Mouse (Mus musculus): ENCODE measurements around the gene Cops3.
"Not testable (repeated sequence)": the region's sequence is repeated elsewhere in the genome, so short reads cannot be mapped to it uniquely, and the experiment has no call there.

Gene Cops3

DNA sequence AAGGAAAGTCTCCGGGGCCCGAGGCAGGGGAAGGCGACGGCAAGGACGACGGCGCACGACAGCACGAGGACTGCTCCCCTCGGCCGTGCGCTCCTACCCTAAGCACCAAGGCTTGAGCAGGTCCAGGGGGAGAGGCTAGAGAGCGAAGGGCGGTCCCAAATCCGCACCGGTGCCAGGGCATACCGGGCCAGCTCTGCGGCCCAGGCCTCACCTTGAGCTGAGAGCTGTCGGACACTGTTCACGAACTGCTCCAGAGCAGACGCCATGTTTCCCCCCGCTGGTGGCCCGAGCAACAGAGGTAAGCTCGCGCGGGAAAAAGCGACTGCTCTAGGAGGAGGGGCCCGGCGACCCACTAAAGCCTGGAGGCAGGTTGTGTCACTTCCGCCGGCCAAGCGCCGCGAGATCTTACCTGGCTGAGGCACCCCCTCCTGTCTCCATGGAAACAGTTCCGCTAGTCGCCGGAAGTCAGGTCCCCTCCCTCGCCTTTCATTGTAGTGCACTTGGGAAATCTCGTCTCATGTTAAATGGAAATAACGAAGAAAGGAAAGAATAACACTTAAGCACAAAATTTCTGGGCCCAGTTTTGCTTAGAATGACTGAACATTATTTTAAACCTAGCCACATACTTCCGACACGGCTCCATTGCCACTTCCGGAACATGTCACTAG lies at the start of gene Cops3:
Cops3 (minus strand) TSS at position 380 of the 668 bp plus-strand sequence.
- peak; percentile 93 to 96 for DNase-seq

DNA sequence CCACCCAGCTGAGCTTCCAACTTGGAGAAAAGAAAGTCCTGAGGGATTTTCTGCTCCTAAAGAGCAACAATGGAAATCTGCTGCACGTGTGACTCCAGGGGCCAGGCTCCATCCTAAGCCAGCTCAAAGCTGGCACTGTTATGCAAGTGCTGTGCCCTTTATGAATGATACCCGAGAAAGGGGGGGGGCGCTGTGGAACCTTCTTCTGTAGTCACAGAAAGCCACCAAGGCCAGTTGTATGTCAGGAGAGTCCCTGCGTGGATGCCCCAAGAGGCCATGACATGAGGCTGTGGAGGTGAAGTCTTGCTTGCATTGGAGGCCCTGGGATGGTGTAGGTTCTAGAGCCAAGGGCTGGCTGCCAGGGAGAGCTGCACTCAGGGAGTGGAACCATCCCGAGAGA lies 48.5 kb upstream of the Cops3 start:
- DNase-seq, result no peak

DNA sequence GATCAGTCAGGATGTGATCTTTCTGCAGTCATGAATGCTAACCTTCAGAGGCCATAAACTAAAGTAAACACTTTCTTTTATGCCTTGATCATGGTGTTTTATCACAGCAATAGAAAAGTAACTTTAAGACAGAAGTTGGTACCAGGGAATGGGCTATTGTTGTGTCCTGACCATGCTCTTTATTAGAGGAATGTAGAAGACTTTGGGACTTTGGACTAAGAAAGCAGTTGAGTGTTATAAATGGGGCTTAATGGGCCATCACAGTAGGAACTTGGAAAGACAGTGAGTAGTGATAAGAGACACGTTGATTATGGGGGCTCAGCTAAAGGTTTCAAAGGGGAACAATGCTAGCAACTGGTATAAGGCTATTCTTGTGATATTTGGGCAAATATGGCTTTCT lies 47.3 kb upstream of the Cops3 start:
- no peak for DNase-seq

DNA sequence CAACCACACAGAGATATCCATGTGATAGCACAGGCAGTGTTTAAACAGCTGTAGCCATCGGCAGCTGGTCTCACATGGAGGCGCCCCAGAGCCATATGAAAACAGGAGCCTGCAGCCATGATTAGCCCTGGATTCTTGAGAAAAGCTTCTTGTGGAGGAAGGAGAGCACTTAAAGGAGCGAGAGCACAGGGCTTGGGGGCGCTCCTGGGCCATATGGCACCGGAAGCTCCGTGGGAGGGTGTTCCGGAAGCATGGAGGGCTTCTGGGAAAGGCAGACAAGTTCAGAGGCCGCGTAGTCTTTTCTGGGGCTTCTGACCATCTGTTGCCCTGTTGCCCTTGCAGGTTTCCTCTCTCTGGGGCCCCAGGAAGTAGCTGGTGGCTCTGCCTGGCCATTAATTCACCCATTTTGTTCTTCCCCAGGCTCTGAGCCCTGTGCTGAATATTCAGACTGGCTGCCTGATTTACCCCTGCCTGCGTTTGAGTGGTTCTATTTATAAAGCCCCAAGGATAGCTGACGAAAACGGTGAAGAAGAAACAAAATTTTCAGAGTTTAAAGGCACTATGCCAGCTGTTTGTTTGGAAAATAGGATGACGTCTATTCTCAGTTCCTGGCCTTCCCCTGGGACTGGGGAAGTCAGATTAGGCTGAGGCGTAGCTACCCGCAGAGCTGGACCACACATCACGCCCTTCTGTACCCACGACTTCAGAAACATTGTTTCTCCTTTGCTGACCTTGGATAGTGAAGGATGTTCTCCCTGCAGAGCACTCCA lies 45.8 kb upstream of the Cops3 start:
- no peak for DNase-seq

DNA sequence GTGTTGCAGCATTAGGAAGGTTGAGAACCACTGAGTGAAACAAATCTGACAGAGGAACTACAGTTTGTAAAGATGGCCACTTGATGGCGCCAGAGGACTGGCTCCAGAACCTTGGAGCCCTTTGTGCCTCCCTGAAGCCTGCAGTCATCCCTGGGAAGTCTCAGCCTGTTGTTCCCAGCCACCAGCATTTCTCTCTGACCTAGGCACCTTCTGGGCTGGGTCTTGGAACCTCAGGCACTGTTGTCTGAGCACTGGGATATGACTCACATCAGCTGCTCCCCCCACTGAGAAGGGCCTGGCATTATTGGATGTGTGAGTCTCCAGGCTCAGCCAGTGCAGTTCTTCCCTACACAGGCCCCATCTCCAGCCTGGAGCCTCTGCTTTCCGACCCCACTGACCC lies 40.4 kb upstream of the Cops3 start:
- peak; percentile 81 to 90 for DNase-seq

DNA sequence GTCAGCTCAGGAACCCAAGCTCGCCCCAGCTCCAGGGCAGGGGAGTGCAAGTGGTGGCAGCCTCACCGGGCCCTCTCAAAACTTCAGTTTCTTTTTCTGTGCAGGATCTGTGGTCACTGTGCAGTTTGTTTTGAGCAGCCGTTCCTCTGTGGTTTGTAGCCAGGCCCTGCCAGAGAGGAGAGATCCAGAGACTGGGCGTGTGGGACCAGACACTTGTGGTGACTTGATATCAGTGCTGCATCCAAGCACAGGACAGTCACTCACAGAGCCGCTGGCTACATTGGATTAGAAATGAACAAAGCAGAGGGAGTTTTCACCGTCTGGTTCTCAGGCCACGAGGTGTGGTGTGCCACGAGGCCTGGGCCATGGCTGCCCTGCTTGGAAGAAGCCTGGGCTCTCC lies 32.5 kb upstream of the Cops3 start:
- DNase-seq, result no peak

DNA sequence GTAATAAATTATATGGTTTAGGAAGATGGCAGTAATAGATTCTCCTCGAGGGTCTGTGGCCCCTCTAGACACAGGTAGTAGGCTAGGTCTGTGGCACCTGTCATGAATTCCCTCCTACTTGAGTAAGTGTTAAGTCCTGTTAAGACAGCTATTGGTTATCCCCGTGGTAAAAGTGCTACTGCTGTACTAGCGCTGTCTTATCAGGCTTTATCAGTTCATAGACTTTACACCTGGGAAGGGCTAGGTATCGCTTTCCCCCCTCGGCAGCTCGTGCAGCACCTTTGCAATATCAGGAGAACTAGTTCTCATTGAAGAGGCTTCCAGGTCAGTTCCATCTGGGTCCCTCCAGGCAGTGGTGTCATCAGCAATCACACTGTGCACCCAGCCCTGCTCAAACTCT lies 24.7 kb upstream of the Cops3 start:
- DNase-seq, result no peak

DNA sequence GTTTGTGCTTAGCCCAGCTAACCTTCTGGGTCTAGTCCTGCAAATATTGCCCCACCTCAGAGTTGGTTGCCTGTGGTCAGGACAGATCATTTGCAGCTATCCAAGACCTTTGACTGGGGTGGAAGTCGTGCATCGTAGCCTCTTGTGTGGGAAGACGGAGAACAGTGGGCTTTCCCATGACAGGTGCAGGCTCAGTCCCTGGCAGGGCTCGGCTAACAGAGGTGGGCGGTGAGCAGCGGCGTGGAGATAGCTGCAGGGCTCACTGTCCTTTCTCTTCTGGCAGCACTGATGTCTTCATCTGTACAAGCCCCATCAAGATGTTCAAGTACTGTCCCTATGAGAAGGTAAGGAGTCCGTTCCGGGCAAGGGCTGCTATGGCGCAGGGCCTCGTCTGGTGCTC lies 20.8 kb upstream of the Cops3 start:
- no peak for DNase-seq

DNA sequence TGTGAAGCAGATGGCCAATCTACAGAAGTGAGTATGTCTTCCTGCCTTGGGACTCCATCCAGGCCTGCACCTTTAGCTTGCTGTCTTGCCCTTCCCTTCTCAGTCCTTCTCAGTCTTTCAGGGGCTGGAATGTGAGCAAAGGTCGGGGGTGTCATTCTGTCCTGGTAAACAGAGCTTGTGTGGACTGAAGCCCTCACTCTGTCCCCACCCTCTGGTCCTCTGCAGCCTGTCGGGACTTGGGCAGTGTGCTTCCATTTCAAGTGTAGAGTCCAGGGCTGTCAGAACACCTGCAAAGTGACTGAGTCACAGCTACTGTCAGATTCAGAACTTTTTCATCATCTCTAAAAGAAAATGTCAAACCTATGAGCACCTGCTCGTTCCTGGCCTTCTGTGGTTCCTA lies 13.2 kb upstream of the Cops3 start:
- no peak for DNase-seq

DNA sequence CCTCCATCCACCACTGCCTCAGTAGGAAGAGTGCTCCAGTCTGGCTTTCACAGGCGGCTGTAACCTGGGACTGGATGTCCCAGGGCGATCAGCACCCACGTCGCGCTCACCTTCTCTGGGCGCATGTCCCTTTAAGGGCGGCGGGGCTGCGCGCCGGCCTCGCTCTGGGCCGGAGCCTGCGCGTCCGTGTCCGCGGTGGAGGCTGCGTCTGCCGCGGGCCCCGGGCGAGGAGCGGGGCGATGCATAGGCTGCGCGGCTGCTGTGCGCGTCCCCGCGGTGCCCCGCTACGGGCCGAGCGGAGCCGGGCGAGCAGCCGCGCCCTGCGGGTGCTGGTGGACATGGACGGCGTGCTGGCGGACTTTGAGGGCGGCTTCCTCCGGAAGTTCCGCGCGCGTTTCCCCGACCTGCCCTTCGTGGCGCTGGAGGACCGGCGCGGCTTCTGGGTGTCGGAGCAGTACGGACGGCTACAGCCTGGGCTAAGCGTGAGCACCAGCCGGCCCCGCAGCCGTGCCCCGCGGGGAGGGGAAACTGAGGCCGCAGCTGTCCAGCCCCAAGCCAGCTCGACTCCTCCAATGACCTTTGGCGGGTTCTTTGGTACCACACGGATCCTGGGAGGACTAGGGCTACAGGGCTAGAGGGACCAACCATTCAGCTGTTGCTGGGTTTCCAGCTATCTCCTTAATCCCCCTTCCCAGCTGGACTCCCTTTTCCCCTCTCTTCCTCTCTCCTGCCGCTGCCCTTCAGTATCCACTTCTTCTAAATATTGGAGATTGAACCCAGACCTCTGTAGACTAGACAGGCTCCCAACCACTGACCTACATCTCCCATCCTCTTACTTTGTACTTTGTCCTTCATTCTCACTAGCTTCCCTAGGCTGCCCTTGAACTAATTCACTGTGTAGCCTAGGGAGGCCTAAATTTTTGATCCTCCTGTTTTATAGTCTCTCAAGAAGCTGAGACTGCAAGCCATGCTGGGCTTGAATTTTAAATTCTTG lies 8.6 kb upstream of the Cops3 start:
- peak; percentile 87 to 88 for DNase-seq

DNA sequence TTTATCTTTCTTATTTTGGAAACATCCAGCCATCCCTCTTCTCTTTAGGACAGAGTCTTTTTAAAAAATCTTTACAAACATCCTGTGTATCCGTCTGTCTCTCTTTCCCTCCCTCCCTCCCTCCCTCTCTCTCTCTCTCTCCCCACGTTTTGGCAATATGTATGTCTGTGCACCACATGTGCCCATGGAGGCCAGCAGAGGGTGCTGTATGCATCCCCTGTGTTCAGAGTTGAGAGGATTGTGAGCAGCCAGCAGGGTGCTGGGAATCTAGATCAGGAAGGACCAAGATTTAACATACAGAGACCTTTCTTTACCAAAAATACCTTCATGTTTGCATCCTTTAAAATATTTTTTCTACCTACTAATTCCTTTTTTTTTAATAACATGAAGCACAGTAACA lies 7.5 kb upstream of the Cops3 start:
- peak; percentile 54 to 73 for DNase-seq

DNA sequence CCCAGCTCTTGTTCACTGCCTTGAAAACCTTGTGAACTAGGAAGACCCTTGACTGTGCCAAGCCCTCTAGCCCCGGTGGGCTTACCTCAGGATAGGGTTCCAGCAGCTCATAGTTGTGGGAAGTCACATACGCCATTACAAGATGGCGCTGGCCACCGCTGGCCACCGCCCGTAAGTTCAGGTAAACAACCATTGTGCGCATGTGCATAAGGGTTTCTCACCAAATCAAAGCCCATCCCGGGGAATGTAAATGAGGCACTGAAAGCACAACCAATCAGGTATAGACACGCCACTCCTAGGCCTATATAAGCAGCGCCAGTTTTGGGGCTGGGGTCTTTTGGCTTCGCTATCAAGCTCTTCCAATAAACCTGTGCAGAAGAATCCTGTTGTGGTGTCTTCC lies 6.7 kb upstream of the Cops3 start:
- no peak for DNase-seq

DNA sequence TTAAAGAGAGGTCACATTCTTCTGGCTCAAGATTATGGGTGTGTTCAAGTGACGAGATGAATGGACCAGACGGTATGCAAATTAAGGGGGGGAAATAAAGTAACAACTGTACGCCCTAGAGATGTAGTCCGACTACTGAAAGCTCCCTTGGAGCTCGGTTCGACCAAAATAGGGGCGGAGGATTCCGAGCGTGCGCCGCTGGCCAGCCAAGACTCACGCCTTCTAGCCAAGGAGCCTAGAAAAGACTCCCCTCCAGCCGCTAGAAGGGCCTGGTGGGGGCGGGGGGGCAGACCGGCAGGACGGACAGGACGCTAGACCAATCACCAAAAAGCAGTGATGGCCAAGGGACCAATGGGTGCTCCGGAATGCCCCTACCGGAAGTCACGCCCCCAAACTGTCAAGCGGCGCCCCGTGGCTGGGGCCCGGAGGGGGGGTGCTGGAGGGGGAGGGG lies 605 bp downstream of the Cops3 start, which contains the start of gene Nt5m:
Nt5m (plus strand) TSS at position 440 of the 451 bp plus-strand sequence.
- peak; percentile 95 to 97 for DNase-seq

DNA sequence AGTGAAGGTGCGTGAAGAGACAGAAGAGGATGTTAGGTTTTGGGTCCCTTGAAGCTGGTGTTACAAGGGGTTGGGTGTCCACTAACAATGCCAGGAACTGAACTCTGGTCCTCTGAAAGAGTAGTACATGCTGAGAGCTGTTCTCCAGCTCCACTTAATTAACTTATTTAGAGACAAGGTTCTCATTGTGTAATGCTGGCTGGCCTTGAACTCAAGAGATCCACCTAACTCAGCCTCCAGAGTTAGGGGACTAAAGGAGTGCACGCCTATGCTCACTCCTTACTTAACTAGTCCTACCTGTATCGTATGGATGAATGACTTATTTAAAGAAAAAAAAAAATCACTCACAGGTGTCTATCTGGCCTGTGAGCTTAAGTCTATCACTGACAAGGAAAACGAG lies 1.2 kb downstream of the Cops3 start:
- DNase-seq, result no peak

DNA sequence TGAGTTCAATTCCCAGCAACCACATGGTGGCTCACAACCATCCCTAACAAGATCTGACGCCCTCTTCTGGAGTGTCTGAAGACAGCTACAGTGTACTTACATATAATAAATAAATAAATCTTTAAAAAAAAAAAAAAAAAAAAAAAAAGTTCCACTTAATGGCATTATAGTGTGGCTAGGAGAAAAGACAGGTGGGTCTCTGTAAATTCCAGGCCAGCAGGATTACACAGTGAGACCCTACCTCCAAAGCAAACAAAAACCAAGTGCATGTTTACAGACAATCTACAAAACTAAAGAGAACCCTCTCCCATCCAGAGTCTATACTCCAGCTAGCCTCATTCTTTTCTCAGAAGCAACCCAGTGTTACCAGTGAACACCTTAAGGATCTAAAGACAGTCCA lies 1.8 kb downstream of the Cops3 start:
- not testable (repeated sequence) for DNase-seq

DNA sequence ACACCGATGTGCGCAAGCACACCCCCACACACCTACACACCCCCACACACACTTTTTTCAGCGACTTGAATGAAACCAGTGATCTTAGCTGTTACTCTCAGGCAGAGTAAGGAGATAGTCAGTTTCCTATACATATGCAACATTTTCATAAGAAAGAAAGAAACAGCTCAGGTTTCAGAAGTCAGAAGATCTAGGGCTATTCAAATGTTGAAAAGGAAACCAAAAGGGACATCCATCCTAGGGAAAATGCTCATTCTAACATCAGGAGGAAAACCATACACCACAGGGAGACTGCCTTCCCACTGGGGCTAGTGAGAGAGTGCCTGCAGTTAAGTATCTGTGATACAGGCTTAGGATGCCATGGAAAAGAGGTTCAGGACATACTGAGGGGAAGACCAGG lies 18.0 kb downstream of the Cops3 start:
- DNase-seq, result no peak

DNA sequence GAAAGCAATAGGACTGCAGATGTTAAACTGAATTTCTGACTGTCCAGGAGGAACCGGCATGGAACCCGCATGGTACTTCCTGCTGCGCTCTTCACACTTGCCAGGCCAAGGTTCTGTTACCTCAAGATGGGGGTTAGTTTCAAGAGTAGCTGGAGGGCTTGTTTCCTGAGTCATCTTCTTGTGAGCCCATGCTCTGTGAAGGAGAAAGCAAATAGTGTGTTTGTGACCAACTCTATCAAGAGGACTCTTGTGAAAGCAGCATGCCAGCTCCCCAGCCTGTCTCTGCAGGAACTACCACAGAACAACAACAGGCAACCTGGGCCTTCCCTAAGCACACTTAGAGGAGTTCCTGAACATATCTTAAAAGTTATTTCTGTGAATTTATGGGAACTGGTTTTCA lies 21.7 kb downstream of the Cops3 start:
- no peak for DNase-seq

DNA sequence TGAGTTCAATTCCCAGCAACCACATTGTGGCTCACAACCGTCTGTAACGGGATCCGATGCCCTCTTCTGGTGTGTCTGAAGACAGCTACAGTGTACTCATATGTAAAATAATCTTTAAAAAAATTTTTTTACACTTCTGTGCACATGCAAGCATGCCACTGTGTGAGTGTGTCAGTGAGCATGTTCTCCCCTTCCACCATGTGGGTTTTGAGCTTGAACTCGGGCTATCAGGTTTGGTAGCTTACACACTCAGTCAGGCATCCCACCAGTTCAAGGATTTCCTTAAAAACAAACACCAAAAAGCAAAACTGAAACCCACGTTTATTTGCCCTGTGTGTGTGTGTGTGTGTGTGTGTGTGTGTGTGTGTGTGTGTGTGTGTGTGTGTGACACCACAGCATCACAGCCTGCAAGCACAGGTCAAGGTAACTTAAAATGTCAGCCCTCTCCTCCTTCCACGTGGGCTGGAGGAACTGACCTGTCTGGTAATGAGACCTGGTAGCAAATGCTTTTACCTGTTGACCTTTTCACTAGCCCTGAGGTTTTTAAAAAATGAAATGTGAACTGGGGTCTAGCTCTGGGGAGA lies 24.1 kb downstream of the Cops3 start:
- DNase-seq, result no peak

DNA sequence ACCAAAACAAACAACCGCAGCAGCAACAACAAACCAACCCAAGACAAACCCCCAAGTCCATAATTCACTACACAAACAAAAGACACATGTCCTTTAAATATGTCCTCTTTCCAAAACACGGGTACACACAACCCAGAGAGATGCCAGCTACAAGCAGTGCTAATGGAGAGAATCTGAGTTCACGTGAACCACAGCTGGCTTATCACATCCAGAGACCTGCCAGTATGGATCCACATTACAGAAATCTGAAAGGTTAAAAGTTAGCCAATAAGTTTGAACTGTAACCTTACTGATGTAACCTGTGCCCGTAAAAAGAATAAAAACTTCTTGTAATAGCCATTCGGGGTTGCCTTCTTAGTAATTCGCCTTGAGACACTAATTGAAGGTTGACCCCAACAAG lies 24.7 kb downstream of the Cops3 start:
- DNase-seq, result no peak

DNA sequence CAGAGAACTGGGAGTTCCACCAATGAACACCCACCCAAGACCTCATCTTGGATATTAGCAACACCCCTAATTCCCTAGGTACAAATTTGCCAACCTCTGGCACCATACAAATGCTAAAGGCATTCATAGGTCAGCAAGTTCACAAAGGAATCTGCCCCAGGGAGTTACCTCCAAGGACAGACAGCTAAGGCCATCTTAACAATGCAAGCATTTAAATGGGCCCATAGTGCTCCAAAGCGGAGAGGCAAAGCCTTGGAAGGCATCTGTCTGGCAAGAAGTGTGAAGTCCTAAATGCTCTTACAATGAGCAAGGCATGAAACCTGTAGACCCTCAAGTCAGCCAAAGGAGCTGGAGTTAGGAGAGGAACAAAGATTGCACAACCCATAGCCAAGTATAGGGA lies 25.3 kb downstream of the Cops3 start:
- no peak for DNase-seq

DNA sequence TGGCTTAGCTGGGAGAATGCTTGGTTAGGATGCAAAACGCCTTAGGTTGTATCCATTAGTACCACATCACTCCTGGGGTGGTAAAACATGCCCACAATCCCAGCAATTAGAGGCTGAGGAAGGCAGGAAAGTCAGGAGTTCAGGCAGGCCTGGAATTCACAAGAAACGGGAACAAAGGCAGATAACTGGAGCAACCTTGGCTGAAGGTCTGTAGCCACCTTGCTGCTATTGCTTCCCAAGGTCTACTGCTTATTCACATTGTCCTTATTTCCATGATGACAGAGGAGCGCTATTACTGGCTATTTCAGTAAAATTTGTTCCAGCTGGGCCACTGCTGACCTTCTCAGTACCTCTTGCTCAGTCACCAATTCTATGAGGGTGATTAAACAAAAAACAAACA lies 26.4 kb downstream of the Cops3 start:
- DNase-seq, result no peak

DNA sequence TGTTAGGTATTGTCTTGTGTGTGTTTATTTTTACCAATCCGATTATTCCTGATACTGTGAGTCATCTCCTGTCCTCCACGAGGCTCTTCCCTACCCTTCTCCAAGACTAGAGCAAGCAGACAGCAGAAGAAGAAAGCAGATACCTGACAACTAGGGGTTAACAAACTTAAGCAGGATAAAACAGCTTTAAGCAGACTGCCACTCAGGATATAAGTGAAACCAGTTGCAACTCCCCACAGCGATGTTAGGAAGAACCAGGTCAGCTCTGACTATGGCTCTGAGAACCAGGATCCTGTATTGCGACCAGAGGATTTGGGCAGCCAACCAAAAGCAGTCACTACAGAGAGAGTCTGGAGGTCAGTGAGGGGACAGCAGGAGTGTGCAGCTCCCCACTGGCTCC lies 28.4 kb downstream of the Cops3 start:
- DNase-seq, result no peak
